In genomic region chr14:34528804-34529203, GRCm38 (mm10) we compare ENCODE assay signal across 21 mouse cellular contexts. TPM values are rescaled to one million over a fixed set of nuclear protein-coding genes. Genes with fewer than 3 reads are reported as not detected.
DNase-seq lines count a peak whose midpoint lies in the region; ATAC-seq and TF ChIP-seq lines count a peak whose summit lies in the region.
"Had no signal": no experiment of that assay in that cellular context is flagged by ENCODE, and none has a peak within 500 bp of the region (broad histone marks: within the 10 kb centered on the region; RNA-seq: fewer than 3 reads in every experiment).

No protein-coding gene starts in this region.

- TF ChIP-seq CTCF in gastrocnemius, adult 2 months (IDR thresholded peaks at IDR 0.05) = no peak
- TF ChIP-seq CTCF in heart, postnatal 0 days (IDR thresholded peaks at IDR 0.05; ENCODE audit: low read depth) = no peak

- H3K4me3 ChIP-seq in gastrocnemius, adult 2 months = no peak overlapping the region
- no peak overlapping the region for H3K4me3 ChIP-seq in lung, embryonic 16.5 days (ENCODE audit: low read length)
- no peak overlapping the region for H3K4me3 ChIP-seq in heart, postnatal 0 days (ENCODE audit: low read depth, low read length)
- H3K4me3 ChIP-seq in stomach, embryonic 15.5 days (replicated peaks) = no peak overlapping the region
- H3K4me3 ChIP-seq: embryonic facial prominence, embryonic 15.5 days; forebrain, embryonic 12.5 days; hindbrain, embryonic 12.5 days had no signal

- peak; percentile 65 for DNase-seq in gastrocnemius, adult 2 months
- DNase-seq in gastrocnemius, postnatal 14 days = no peak
- no peak for DNase-seq in lung, postnatal 4 days
- peak; percentile 78 for DNase-seq in heart, postnatal 0 days (ENCODE audit: low spot score)
- DNase-seq in cerebellum, adult 11 months = no peak
- DNase-seq in kidney, postnatal 25 days = no peak
- DNase-seq: cerebellum, adult 8-10 months; layer of hippocampus, adult 9-11 months; thymus, postnatal 36 days had no signal

- H3K9ac ChIP-seq in lung, embryonic 16.5 days (ENCODE audit: low read length) = no peak overlapping the region
- H3K9ac ChIP-seq in heart, postnatal 0 days (replicated peaks; ENCODE audit: low read depth, low read length) = no peak overlapping the region
- H3K9ac ChIP-seq in stomach, embryonic 15.5 days = no peak overlapping the region
- H3K9ac ChIP-seq: embryonic facial prominence, embryonic 15.5 days; forebrain, embryonic 12.5 days; hindbrain, embryonic 12.5 days; liver, embryonic 14.5 days had no signal

- no peak for TF ChIP-seq EP300 in heart, postnatal 0 days (IDR thresholded peaks at IDR 0.05; ENCODE audit: low read depth)

- H3K27me3 ChIP-seq in lung, embryonic 16.5 days (ENCODE audit: control insufficient read depth, insufficient read depth, low read depth, low read length) = peaks cover 3% of the 10 kb centered on the region; the same call in 1 of the 2 replicates
- peaks cover 4% of the 10 kb centered on the region; the same call in 1 of the 2 replicates for H3K27me3 ChIP-seq in heart, postnatal 0 days (ENCODE audit: control insufficient read depth, insufficient read depth, low read length)
- H3K27me3 ChIP-seq in stomach, embryonic 15.5 days (replicated peaks) = no peaks in the 10 kb centered on the region
- H3K27me3 ChIP-seq: embryonic facial prominence, embryonic 15.5 days; forebrain, embryonic 12.5 days; hindbrain, embryonic 12.5 days had no signal

- 53% methylated on average over 8 of the region's 8 CpGs for WGBS in lung, embryonic 16.5 days
- 28% methylated on average over 8 of the region's 8 CpGs for WGBS in heart, postnatal 0 days
- WGBS in stomach, embryonic 15.5 days = 60% methylated on average over 8 of the region's 8 CpGs

- no peaks in the 10 kb centered on the region; the same call in 1 of the 2 replicates for H3K4me1 ChIP-seq in lung, embryonic 16.5 days (replicated peaks; ENCODE audit: control insufficient read depth, insufficient read depth, low read length)
- H3K4me1 ChIP-seq in heart, postnatal 0 days (ENCODE audit: control insufficient read depth, insufficient read depth) = peaks cover 17% of the 10 kb centered on the region
- no peaks in the 10 kb centered on the region for H3K4me1 ChIP-seq in stomach, embryonic 15.5 days
- H3K4me1 ChIP-seq: embryonic facial prominence, embryonic 15.5 days; forebrain, embryonic 12.5 days; hindbrain, embryonic 12.5 days had no signal

- H3K27ac ChIP-seq in gastrocnemius, adult 2 months = peak overlapping the region; percentile 73
- peak overlapping the region; percentile 62 for H3K27ac ChIP-seq in lung, embryonic 16.5 days (ENCODE audit: low read length)
- H3K27ac ChIP-seq in heart, postnatal 0 days (ENCODE audit: low read depth) = peak overlapping the region; percentile 85
- peak overlapping the region; percentile 42; the same call in 1 of the 2 replicates for H3K27ac ChIP-seq in stomach, embryonic 15.5 days
- H3K27ac ChIP-seq: embryonic facial prominence, embryonic 15.5 days; forebrain, embryonic 12.5 days; hindbrain, embryonic 12.5 days; liver, embryonic 14.5 days had no signal

- H3K4me2 ChIP-seq in lung, embryonic 16.5 days (ENCODE audit: low read depth, low read length) = no peak overlapping the region
- no peak overlapping the region for H3K4me2 ChIP-seq in heart, postnatal 0 days (ENCODE audit: low read depth, low read length)
- H3K4me2 ChIP-seq in stomach, embryonic 15.5 days = no peak overlapping the region
- H3K4me2 ChIP-seq: embryonic facial prominence, embryonic 15.5 days; forebrain, embryonic 12.5 days; hindbrain, embryonic 12.5 days had no signal

- H3K36me3 ChIP-seq in lung, embryonic 16.5 days (ENCODE audit: control insufficient read depth, insufficient read depth, low read length) = no peaks in the 10 kb centered on the region
- peaks cover 22% of the 10 kb centered on the region for H3K36me3 ChIP-seq in heart, postnatal 0 days (replicated peaks; ENCODE audit: control insufficient read depth, insufficient read depth, low read length)
- no peaks in the 10 kb centered on the region for H3K36me3 ChIP-seq in stomach, embryonic 15.5 days
- H3K36me3 ChIP-seq: embryonic facial prominence, embryonic 15.5 days; forebrain, embryonic 12.5 days; hindbrain, embryonic 12.5 days had no signal

- intact Hi-C loops in gastrocnemius, adult 2 months (cut with DNase I) = no loop called here
- intact Hi-C loops in gastrocnemius, postnatal 14 days (cut with DNase I; ENCODE audit: low total_unique reads) = no loop called here

- H3K9me3 ChIP-seq in lung, embryonic 16.5 days (ENCODE audit: control insufficient read depth, low read length) = peaks cover 5% of the 10 kb centered on the region; the same call in 1 of the 2 replicates
- H3K9me3 ChIP-seq in heart, postnatal 0 days (replicated peaks; ENCODE audit: control insufficient read depth, low read length) = no peaks in the 10 kb centered on the region
- H3K9me3 ChIP-seq in stomach, embryonic 15.5 days = no peaks in the 10 kb centered on the region
- H3K9me3 ChIP-seq: forebrain, embryonic 12.5 days had no signal

- ATAC-seq in lung, embryonic 16.5 days (ENCODE audit: low read depth) = no peak; the same call in 1 of the 2 replicates
- peak; percentile 80 for ATAC-seq in heart, postnatal 0 days (ENCODE audit: insufficient read depth, low read depth)
- ATAC-seq in stomach, embryonic 15.5 days (ENCODE audit: insufficient read depth, low FRiP score, low read depth) = no peak

RNA-seq across cellular contexts. Expression of gene 9230112D13Rik, which starts 6.2 kb away (rescaled TPM):
- not detected for total RNA-seq in gastrocnemius, adult 2 months (2021)
- total RNA-seq in gastrocnemius, postnatal 14 days (2021) = not detected
- polyA plus RNA-seq in lung, embryonic 16.5 days (2015; fragmentation: Nextera tagmentation; extraction: Ambion mirVana) = not detected in 2 replicates
- not detected in 2 replicates for total RNA-seq in heart, postnatal 0 days (2014; rRNA removed; ENCODE audit: low replicate concordance)
- polyA plus RNA-seq in heart, postnatal 0 days (2015; fragmentation: Nextera tagmentation; extraction: Ambion mirVana) = not detected in 2 replicates
- polyA plus RNA-seq in stomach, embryonic 15.5 days (2015; fragmentation: Nextera tagmentation; extraction: Ambion mirVana) = not detected in 2 replicates
- total RNA-seq: gastrocnemius, adult 8-10 months; left cerebral cortex, postnatal 36 days; megakaryocyte-erythroid progenitor cell, adult 5-6 weeks; neutrophil, adult 5-6 weeks had no signal
- polyA plus RNA-seq: brain, embryonic 14.5 days; embryonic facial prominence, embryonic 15.5 days; forebrain, embryonic 12.5 days; hindbrain, embryonic 12.5 days; kidney, embryonic 16.5 days; liver, embryonic 14.5 days had no signal

RNA-seq across cellular contexts. Expression of gene Bmpr1a, which starts 25.7 kb away (rescaled TPM):
- 10 to 100 TPM; 49.4 to 54.1 TPM for total RNA-seq in gastrocnemius, adult 2 months (2021)
- 10 to 100 TPM; 65.3 to 69.9 TPM for total RNA-seq in gastrocnemius, postnatal 14 days (2021)
- 18.1 and 25.8 TPM in 2 replicates for polyA plus RNA-seq in lung, embryonic 16.5 days (2015; fragmentation: Nextera tagmentation; extraction: Ambion mirVana)
- total RNA-seq in heart, postnatal 0 days (2014; rRNA removed; ENCODE audit: low replicate concordance) = 99.5 and 130 TPM in 2 replicates
- 37.2 and 38.6 TPM in 2 replicates for polyA plus RNA-seq in heart, postnatal 0 days (2015; fragmentation: Nextera tagmentation; extraction: Ambion mirVana)
- 47.1 and 49.9 TPM in 2 replicates for polyA plus RNA-seq in stomach, embryonic 15.5 days (2015; fragmentation: Nextera tagmentation; extraction: Ambion mirVana)
- total RNA-seq: megakaryocyte-erythroid progenitor cell, adult 5-6 weeks had no signal

RNA-seq across cellular contexts. Expression of gene Ldb3, which starts 59.7 kb away (rescaled TPM):
- total RNA-seq in gastrocnemius, adult 2 months (2021) = 1,000 to 10,000 TPM; 1,886 to 2,548 TPM
- 1,000 to 10,000 TPM; 1,741 to 1,856 TPM for total RNA-seq in gastrocnemius, postnatal 14 days (2021)
- 12.7 and 13.2 TPM in 2 replicates for polyA plus RNA-seq in lung, embryonic 16.5 days (2015; fragmentation: Nextera tagmentation; extraction: Ambion mirVana)
- total RNA-seq in heart, postnatal 0 days (2014; rRNA removed; ENCODE audit: low replicate concordance) = 518 and 526 TPM in 2 replicates
- 376 and 380 TPM in 2 replicates for polyA plus RNA-seq in heart, postnatal 0 days (2015; fragmentation: Nextera tagmentation; extraction: Ambion mirVana)
- 2.5 and 4.1 TPM in 2 replicates for polyA plus RNA-seq in stomach, embryonic 15.5 days (2015; fragmentation: Nextera tagmentation; extraction: Ambion mirVana)
- total RNA-seq: megakaryocyte-erythroid progenitor cell, adult 5-6 weeks; neutrophil, adult 5-6 weeks had no signal

Comparison
In these comparisons a context has a peak if more than half of its experiments do, and no peak if none do; other contexts are left out.
1. DNase-seq: peak in gastrocnemius, adult 2 months (single experiment) and heart, postnatal 0 days (single experiment); none in gastrocnemius, postnatal 14 days (single experiment), lung, postnatal 4 days (0 of 2), cerebellum, adult 11 months (single experiment) and kidney, postnatal 25 days (0 of 2).
2. Peak in every context shown above with its lines, with median percentiles within 50 percentile points of each other: H3K27ac ChIP-seq.